Mouse (Mus musculus) heart, embryonic 15.5 days (tissue): ENCODE data around the gene Il17c. TPM values are rescaled to one million over a fixed set of nuclear protein-coding genes. Genes with fewer than 3 reads are reported as not detected.

Source experiments
- ATAC-seq: fragments of 200-750 bp; cut with Nextera tagmentation; replicated peaks from 2 replicates; pipeline ENCODE4 v1.8.0; 2017; ENCODE audit warnings: low read depth, moderate TSS enrichment; ENCODE audit not compliant: insufficient number of reproducible peaks, insufficient read depth, low FRiP score
- H3K27ac ChIP-seq: fragments of 300-500 bp; sonication (generic); 2 replicates; pipeline ENCODE4 v1.5.1; 2015; ENCODE audit warnings: mild to moderate bottlenecking, inconsistent platforms
- H3K27me3 ChIP-seq: fragments of 300-500 bp; sonication (generic); 2 replicates; pipeline ENCODE4 v1.6.1; 2015; ENCODE audit warnings: inconsistent platforms
- H3K36me3 ChIP-seq: fragments of 300-500 bp; sonication (generic); 2 replicates; pipeline ENCODE4 v1.6.1; 2015; ENCODE audit warnings: mild to moderate bottlenecking, inconsistent platforms
- H3K4me1 ChIP-seq: fragments of 300-500 bp; sonication (generic); replicated peaks from 2 replicates; pipeline ENCODE4 v1.6.1; 2015; ENCODE audit warnings: inconsistent platforms
- H3K4me2 ChIP-seq: fragments of 300-500 bp; sonication (generic); 2 replicates; pipeline ENCODE4 v1.6.1; 2015; ENCODE audit warnings: inconsistent platforms, mild to moderate bottlenecking, moderate library complexity
- H3K4me3 ChIP-seq: fragments of 300-500 bp; sonication (generic); 2 replicates; pipeline ENCODE4 v1.5.1; 2015; ENCODE audit warnings: mild to moderate bottlenecking, inconsistent platforms
- H3K9ac ChIP-seq: fragments of 300-500 bp; sonication (generic); 2 replicates; pipeline ENCODE4 v1.6.1; 2015; ENCODE audit warnings: mild to moderate bottlenecking, inconsistent platforms
- H3K9me3 ChIP-seq: fragments of 300-500 bp; sonication (generic); replicated peaks from 2 replicates; pipeline ENCODE4 v1.6.1; 2016; ENCODE audit warnings: inconsistent platforms
- WGBS: fragments of 180-500 bp; shearing (Covaris S2); methylation state at CpG from one replicate; pipeline ENCODE4 v1.1.7; 2015; ENCODE audit warnings: mixed read lengths; 5-methylcytosine and 5-hydroxymethylcytosine counted together
- polyA plus RNA-seq: library from polyadenylated mRNA; unstranded; fragments of >200 nt; fragmentation: Nextera tagmentation; extraction: Ambion mirVana; gene quantifications from 2 replicates; pipeline ENCODE4 v1.2.1, GENCODE M21; 2015

Gene Il17c
- polyA plus RNA-seq, 1 experiment from 2014 or later, result not detected

DNA sequence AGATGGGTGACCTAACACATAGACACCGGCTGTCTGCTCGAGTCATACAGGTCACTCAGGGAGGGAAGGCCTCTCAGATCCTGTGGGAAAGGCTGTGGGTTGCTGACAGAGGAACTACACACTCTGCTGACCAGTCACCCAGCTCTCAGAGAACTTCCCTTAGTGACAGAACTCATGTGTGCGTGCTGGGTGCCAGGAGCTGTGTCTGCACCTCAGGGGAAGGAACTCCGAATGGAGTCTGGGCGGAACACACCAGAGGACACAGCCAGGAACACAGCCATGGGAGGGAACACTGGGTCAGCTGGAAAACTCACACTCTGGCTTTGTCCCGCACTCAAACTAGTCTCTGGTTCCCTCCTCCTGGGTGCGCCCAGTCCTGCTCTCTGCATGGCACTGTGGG lies 14.1 kb upstream of the Il17c start:
- no peaks in the 10 kb centered on the region for H3K27me3 ChIP-seq
- no peak overlapping the region for H3K27ac ChIP-seq
- no peaks in the 10 kb centered on the region for H3K4me1 ChIP-seq
- no peak for ATAC-seq
- no peak overlapping the region for H3K4me2 ChIP-seq
- H3K36me3 ChIP-seq, result peaks cover 91% of the 10 kb centered on the region
- H3K9ac ChIP-seq, result no peak overlapping the region
- H3K4me3 ChIP-seq, result no peak overlapping the region
- 90% methylated on average over 7 of the region's 7 CpGs for WGBS
- no peaks in the 10 kb centered on the region for H3K9me3 ChIP-seq

DNA sequence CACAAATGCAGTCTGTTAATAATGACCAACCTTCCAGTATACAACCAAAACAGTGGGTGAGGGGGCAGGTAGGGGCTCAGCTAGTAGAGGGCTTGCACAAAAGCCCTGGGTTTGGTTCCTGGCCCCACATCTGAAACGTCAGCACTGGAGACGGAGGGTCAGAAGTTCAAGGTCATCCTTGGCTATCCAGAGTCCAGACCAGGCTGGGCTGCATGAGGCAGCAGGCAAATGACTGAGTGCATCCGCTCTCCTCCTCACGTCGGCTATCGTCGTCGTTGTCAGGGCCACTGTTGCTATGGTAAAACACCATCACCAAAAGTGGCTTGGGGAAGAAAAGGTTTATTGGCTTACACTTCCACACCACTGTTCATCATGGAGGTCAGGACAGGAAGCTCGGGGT lies 7.5 kb upstream of the Il17c start:
- H3K9me3 ChIP-seq, result no peaks in the 10 kb centered on the region
- H3K4me1 ChIP-seq, result no peaks in the 10 kb centered on the region
- ATAC-seq, result no peak
- no peak overlapping the region for H3K27ac ChIP-seq
- no peak overlapping the region for H3K4me2 ChIP-seq
- peaks cover 85% of the 10 kb centered on the region for H3K36me3 ChIP-seq
- H3K27me3 ChIP-seq, result no peaks in the 10 kb centered on the region
- H3K9ac ChIP-seq, result no peak overlapping the region
- no peak overlapping the region for H3K4me3 ChIP-seq
- WGBS, result 80% methylated on average over 9 of the region's 9 CpGs

DNA sequence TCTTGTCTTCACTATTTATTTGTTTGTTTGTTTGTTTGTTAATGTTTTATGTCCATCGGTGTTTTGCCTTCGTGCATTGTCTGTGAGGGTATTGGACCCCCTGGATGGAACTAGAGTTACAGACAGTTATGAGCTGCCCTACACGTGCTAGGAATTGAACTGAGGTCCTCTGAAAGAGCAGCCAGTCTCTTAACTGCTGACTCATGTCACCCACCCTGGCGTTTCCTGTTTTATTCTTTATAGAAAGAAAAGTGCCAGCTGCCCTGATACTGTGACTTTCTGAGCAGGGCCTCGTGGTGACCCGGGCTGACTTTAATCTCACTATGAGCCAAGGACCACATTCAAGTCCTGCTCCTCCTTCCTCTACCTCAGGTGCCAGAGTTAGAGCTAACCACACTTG lies 6.3 kb upstream of the Il17c start:
- H3K9ac ChIP-seq, result no peak overlapping the region
- H3K4me2 ChIP-seq, result no peak overlapping the region
- no peak overlapping the region for H3K27ac ChIP-seq
- H3K4me3 ChIP-seq, result no peak overlapping the region
- peaks cover 72% of the 10 kb centered on the region for H3K36me3 ChIP-seq
- no peak for ATAC-seq
- no peaks in the 10 kb centered on the region for H3K9me3 ChIP-seq
- no peaks in the 10 kb centered on the region for H3K27me3 ChIP-seq
- 75% methylated on average over 6 of the region's 6 CpGs for WGBS
- peaks cover 9% of the 10 kb centered on the region; the same call in 1 of the 2 replicates for H3K4me1 ChIP-seq

- Histone ChIP-seq H3K27ac (no peak overlapping the region), H3K4me2 (no peak overlapping the region), H3K9me3 (no peaks in the 10 kb centered on the region), H3K4me3 (no peak overlapping the region), H3K4me1 (peaks cover 23% of the 10 kb centered on the region), H3K27me3 (no peaks in the 10 kb centered on the region), H3K36me3 (peaks cover 34% of the 10 kb centered on the region), H3K9ac (no peak overlapping the region)
- no peak for ATAC-seq
- 49% methylated on average over 9 of the region's 9 CpGs for WGBS
Measured at GRCm38 (mm10) chr8:122419881-122420555, 1.8 kb upstream of the Il17c start.

DNA sequence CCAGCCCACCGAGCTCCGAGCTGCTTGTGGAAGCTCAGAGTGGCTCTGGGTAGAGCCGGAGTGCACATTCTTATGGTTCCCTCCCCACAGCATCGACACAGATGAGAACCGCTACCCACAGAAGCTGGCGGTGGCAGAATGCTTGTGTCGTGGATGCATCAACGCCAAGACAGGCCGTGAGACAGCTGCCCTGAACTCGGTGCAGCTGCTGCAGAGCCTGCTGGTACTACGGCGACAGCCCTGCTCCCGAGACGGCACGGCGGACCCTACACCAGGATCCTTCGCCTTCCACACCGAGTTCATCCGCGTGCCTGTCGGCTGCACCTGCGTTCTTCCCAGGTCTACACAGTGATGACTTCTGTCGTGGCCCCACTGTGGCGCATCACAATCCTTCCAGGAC lies 1.4 kb downstream of the Il17c start:
- H3K4me3 ChIP-seq, result no peak overlapping the region
- H3K9ac ChIP-seq, result no peak overlapping the region
- H3K27ac ChIP-seq, result no peak overlapping the region
- peaks cover 23% of the 10 kb centered on the region for H3K4me1 ChIP-seq
- H3K4me2 ChIP-seq, result no peak overlapping the region
- H3K9me3 ChIP-seq, result no peaks in the 10 kb centered on the region
- WGBS, result 83% methylated on average over 24 of the region's 24 CpGs
- no peak for ATAC-seq
- H3K27me3 ChIP-seq, result no peaks in the 10 kb centered on the region
- H3K36me3 ChIP-seq, result peaks cover 5% of the 10 kb centered on the region

DNA sequence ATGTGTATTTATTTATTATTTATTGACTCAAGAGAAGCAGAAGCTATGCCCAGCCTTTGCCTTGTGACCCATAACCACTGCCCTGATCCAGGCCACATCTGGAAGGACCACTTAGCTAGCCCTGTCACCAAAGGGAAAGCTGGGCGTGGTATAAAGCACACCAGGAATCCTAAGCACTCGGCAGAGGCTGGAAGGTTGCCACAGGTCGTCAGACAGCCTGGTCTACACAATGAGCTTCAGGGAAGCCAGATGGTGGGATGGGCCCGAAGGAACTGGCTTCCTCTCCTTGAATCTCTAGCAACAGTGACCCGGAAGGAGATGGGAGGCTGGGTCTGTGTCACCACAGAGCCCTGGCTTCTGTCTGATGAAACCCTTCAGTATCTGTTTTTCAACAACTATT lies 1.8 kb downstream of the Il17c start:
- Histone ChIP-seq H3K4me3 (no peak overlapping the region), H3K4me1 (peaks cover 23% of the 10 kb centered on the region), H3K27me3 (no peaks in the 10 kb centered on the region), H3K36me3 (0 out of 2 replicates have a peak, but pooled peaks cover 3% of the 10 kb centered on the region), H3K9ac (peak overlapping the region; percentile 1; the same call in 1 of the 2 replicates), H3K4me2 (no peak overlapping the region), H3K27ac (peak overlapping the region; percentile 1; the same call in 1 of the 2 replicates), H3K9me3 (no peaks in the 10 kb centered on the region)
- ATAC-seq, result peak; percentile 34; the same call in 1 of the 2 replicates
- WGBS, result 29% methylated on average over 5 of the region's 5 CpGs

DNA sequence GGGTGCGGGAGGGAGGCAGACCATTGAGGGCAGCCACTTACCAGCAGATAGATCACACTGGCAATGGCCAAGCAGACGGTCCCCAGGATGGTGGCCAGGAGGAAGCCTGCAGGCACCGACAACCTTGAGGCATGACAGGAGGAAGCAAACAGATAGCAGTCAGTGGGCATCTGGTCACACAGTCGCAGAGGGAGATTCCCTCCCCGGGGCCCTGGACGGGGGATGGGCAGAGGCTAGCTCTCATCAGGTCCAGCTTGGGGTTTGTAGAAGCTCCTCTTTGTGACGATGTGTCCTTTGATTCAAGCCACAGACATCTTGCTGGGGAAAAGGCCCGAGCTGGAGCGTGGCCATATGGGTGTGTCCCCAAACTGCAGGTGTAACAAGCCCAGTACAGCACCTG lies 4.3 kb downstream of the Il17c start:
- ATAC-seq, result no peak
- no peak overlapping the region for H3K4me3 ChIP-seq
- H3K27ac ChIP-seq, result no peak overlapping the region
- peaks cover 15% of the 10 kb centered on the region for H3K4me1 ChIP-seq
- H3K27me3 ChIP-seq, result no peaks in the 10 kb centered on the region
- H3K9me3 ChIP-seq, result no peaks in the 10 kb centered on the region
- H3K9ac ChIP-seq, result no peak overlapping the region
- no peak overlapping the region for H3K4me2 ChIP-seq
- 0 out of 2 replicates have a peak, but pooled peaks cover 3% of the 10 kb centered on the region for H3K36me3 ChIP-seq
- WGBS, result 60% methylated on average over 9 of the region's 9 CpGs

DNA sequence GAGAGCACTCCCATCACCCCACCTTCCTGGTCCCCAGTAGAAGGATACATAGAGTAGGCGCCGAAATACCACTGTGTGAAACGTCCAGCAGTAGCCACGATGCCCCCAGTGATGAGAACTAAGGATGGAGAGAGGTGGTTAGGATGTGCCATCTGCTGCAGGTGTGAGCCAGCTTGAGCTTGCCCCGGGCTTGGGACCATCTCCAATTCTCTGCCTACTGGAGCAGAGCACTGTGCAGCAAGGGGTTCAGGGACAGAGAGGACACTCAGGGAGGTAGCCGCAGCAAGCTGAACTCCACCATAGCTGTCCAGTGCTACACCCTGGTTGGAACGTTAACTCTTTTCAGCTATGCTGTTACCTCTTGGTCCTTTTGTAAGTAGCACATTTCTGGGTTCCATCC lies 5.8 kb downstream of the Il17c start:
- WGBS, result 91% methylated on average over 7 of the region's 7 CpGs
- Histone ChIP-seq H3K27ac (no peak overlapping the region), H3K9me3 (no peaks in the 10 kb centered on the region)

GRCm38 (mm10) chr8:122428163-122428562 lies 6.3 kb downstream of the Il17c start:
- no peaks in the 10 kb centered on the region for H3K9me3 ChIP-seq
- no peaks in the 10 kb centered on the region for H3K27me3 ChIP-seq
- no peak overlapping the region for H3K4me2 ChIP-seq
- H3K9ac ChIP-seq, result no peak overlapping the region
- H3K4me1 ChIP-seq, result peaks cover 33% of the 10 kb centered on the region
- H3K27ac ChIP-seq, result no peak overlapping the region
- H3K4me3 ChIP-seq, result no peak overlapping the region
- 89% methylated on average over 9 of the region's 9 CpGs for WGBS
- 0 out of 2 replicates have a peak, but pooled peaks cover 3% of the 10 kb centered on the region for H3K36me3 ChIP-seq
- no peak for ATAC-seq

More for the DNA sequence above, 5.8 kb downstream of the Il17c start:
- no peak overlapping the region for H3K4me3 ChIP-seq
- no peak for ATAC-seq
- H3K4me1 ChIP-seq, result peaks cover 29% of the 10 kb centered on the region
- H3K27me3 ChIP-seq, result no peaks in the 10 kb centered on the region
- no peak overlapping the region for H3K9ac ChIP-seq
- no peak overlapping the region for H3K4me2 ChIP-seq
- H3K36me3 ChIP-seq, result 0 out of 2 replicates have a peak, but pooled peaks cover 3% of the 10 kb centered on the region

GRCm38 (mm10) chr8:122430058-122430636 lies 8.3 kb downstream of the Il17c start:
- Histone ChIP-seq H3K27me3 (no peaks in the 10 kb centered on the region), H3K4me3 (no peak overlapping the region), H3K36me3 (peaks cover 3% of the 10 kb centered on the region; the same call in 1 of the 2 replicates), H3K27ac (no peak overlapping the region), H3K4me2 (no peak overlapping the region), H3K4me1 (peaks cover 23% of the 10 kb centered on the region), H3K9me3 (no peaks in the 10 kb centered on the region), H3K9ac (no peak overlapping the region)
- no peak for ATAC-seq
- 71% methylated on average over 10 of the region's 10 CpGs for WGBS

DNA sequence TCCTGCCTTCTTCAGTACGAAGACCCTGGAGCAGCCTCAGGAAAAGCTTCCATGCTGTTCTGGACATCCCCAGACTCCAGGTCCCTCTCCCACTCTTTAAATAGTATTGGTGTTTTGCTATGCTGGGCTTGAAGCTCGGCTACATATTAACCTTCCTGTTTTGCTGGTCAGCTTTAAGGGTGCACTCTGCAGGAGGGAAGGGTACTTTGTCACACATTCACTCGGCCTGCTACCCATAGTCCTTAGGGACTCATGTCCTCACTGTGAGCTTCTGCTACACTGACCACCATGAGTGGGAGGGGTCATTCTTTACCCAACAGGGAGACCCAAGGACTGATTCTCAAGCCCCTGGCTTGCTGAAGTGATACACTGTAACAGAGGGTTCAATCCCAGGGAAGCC lies 8.8 kb downstream of the Il17c start:
- Histone ChIP-seq H3K9ac (no peak overlapping the region), H3K9me3 (no peaks in the 10 kb centered on the region), H3K27me3 (no peaks in the 10 kb centered on the region), H3K4me1 (peaks cover 23% of the 10 kb centered on the region), H3K4me2 (no peak overlapping the region), H3K36me3 (peaks cover 8% of the 10 kb centered on the region; the same call in 1 of the 2 replicates), H3K4me3 (no peak overlapping the region), H3K27ac (no peak overlapping the region)
- 75% methylated on average over 3 of the region's 3 CpGs for WGBS
- ATAC-seq, result no peak
